Mouse (Mus musculus): ENCODE measurements around the gene Adap1.
A peak's percentile ranks its signal among the peaks of the same experiment; 100 is the strongest.

DNA sequence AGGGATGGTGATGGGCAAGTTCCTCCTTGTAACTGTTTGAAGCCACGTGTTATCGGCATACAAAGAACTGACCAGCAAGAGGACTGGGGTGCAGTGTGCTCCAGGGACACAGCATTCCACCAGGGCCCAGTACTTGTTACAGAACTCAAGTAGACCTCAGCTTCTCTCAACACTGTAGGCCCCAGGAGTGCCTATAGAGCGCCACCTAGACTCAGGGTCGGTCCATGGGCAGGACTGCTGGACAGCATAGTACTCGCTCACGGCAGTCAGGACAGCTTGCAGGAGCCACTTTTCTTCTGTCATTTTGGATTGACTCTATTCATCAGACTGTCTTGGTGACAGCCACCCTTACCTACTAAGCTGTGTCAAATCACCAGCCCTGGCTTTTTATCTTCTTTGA is 70.5 kb downstream of the Adap1 start:
- TF ChIP-seq CTCF (IDR thresholded peaks at IDR 0.05; ENCODE audit: low read depth) (peak; percentile 44), EP300 (optimal IDR thresholded peaks at IDR 0.05) (no peak)

All from stomach, postnatal 0 days (tissue).